Mouse (Mus musculus) lung, adult 2 months (tissue): ENCODE results near the gene Dclk1.

Experiments
- CTCF ChIP-seq: fragments of 200-500 bp; IDR thresholded peaks from 2 replicates; pipeline ENCODE4 v1.5.1; 2011; ENCODE audit warnings: mild to moderate bottlenecking, low read length, control low read depth; ENCODE audit not compliant: insufficient read depth
- POLR2A ChIP-seq: fragments of 200-500 bp; IDR thresholded peaks from 2 replicates; pipeline ENCODE4 v1.6.1; 2011; ENCODE audit warnings: low read depth, mild to moderate bottlenecking, control low read depth, low read length, borderline replicate concordance; ENCODE audit errors: extremely low read depth

DNA sequence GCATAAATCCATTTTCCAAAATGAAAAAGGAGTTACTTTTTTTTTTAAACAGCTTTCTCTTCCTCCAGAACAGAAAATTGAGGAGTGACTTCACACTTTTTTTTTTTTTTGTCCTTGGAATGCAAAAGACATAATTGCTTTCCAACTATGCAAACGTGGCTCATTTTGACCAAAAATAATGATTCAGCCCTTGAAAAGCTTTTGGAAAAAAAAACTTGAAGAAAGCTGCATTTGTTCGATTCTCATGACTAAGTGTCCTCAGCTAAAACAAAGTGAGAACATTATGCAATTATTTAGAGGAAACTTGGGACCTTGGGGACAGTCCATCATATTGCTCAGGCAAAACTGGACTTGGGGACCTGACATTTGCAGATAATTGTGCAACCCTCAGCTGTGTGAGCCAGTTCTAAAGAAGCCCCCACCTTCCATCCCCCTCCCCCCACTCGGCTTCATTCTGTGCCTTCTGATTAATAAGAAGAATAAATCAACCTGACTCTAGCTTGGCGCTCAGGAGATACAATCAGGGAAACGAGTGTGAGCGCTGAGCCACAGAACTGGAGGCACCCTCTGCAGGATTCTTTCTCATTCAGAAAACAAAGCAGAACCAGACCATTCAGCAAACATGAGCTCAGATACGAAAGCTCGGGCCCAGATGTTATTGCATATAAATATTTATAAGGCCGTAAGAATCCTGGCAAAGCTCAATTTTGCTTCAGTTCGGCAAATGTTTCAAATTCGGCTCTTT is 329.6 kb downstream of the Dclk1 start:
- TF ChIP-seq POLR2A, result no peak
- TF ChIP-seq CTCF, result no peak
